Mouse (Mus musculus): ENCODE data around the gene Tubb2b. TPM values are rescaled to one million over a fixed set of nuclear protein-coding genes. Genes with fewer than 3 reads are reported as not detected.

The Tubb2b gene
- total RNA-seq, 4 experiments from 2014 or later: 0.63 to 1.8 (median 1.3) TPM

GRCm38 (mm10) chr13:34143389-34143788 lies 13.1 kb upstream of the Tubb2b start:
- no peak for DNase-seq (ENCODE audit: low spot score in 2 of 2)

- no peak for DNase-seq (ENCODE audit: low spot score in 2 of 2)
These were observed 6.3 kb upstream of the Tubb2b start for GRCm38 (mm10) chr13:34136605-34137004.

- DNase-seq (ENCODE audit: low spot score in 2 of 2): no peak
These were observed 4.0 kb upstream of the Tubb2b start for GRCm38 (mm10) chr13:34134276-34134675.

GRCm38 (mm10) chr13:34133326-34134071 lies 3.2 kb upstream of the Tubb2b start:
- no peak for DNase-seq (ENCODE audit: low spot score in 2 of 2)

GRCm38 (mm10) chr13:34132875-34133274 lies 2.6 kb upstream of the Tubb2b start:
- DNase-seq (ENCODE audit: low spot score in 2 of 2): no peak

- no peak for DNase-seq (ENCODE audit: low spot score in 2 of 2)
These were observed 2.0 kb upstream of the Tubb2b start for GRCm38 (mm10) chr13:34132299-34132698.

GRCm38 (mm10) chr13:34131708-34132060 lies 1.4 kb upstream of the Tubb2b start:
- no peak for DNase-seq (ENCODE audit: low spot score in 2 of 2)

GRCm38 (mm10) chr13:34131011-34131707 lies 893 bp upstream of the Tubb2b start:
- no peak for DNase-seq (ENCODE audit: low spot score in 2 of 2)

GRCm38 (mm10) chr13:34129485-34130225 lies 611 bp downstream of the Tubb2b start:
- no peak for DNase-seq (ENCODE audit: low spot score in 2 of 2)

- no peak for DNase-seq (ENCODE audit: low spot score in 2 of 2)
These were observed 1.8 kb downstream of the Tubb2b start for GRCm38 (mm10) chr13:34128276-34129114.

- peak in 1 of 2 experiments; percentile 63 for DNase-seq (ENCODE audit: low spot score in 2 of 2)
These were observed 4.6 kb downstream of the Tubb2b start for GRCm38 (mm10) chr13:34125711-34126110.

GRCm38 (mm10) chr13:34120536-34120935 lies 9.7 kb downstream of the Tubb2b start:
- no peak for DNase-seq (ENCODE audit: low spot score in 2 of 2)

GRCm38 (mm10) chr13:34119406-34119805 lies 10.9 kb downstream of the Tubb2b start:
- DNase-seq (ENCODE audit: low spot score in 2 of 2): no peak

GRCm38 (mm10) chr13:34118816-34119215 lies 11.4 kb downstream of the Tubb2b start:
- DNase-seq (ENCODE audit: low spot score in 2 of 2): no peak

GRCm38 (mm10) chr13:34116508-34116907 lies 13.8 kb downstream of the Tubb2b start:
- no peak for DNase-seq (ENCODE audit: low spot score in 2 of 2)

GRCm38 (mm10) chr13:34114654-34115053 lies 15.6 kb downstream of the Tubb2b start:
- no peak for DNase-seq (ENCODE audit: low spot score in 2 of 2)

GRCm38 (mm10) chr13:34113086-34113485 lies 17.2 kb downstream of the Tubb2b start:
- DNase-seq (ENCODE audit: low spot score in 2 of 2): no peak

- no peak for DNase-seq (ENCODE audit: low spot score in 2 of 2)
These were observed 17.7 kb downstream of the Tubb2b start for GRCm38 (mm10) chr13:34112369-34113081.

GRCm38 (mm10) chr13:34111878-34112277 lies 18.4 kb downstream of the Tubb2b start:
- no peak for DNase-seq (ENCODE audit: low spot score in 2 of 2)

- no peak for DNase-seq (ENCODE audit: low spot score in 2 of 2)
These were observed 19.2 kb downstream of the Tubb2b start for GRCm38 (mm10) chr13:34111019-34111418.

- DNase-seq (ENCODE audit: low spot score in 2 of 2): no peak
These were observed 20.6 kb downstream of the Tubb2b start for GRCm38 (mm10) chr13:34109677-34110058.
